Mouse (Mus musculus) spleen, adult 2 months (tissue): ENCODE data around the gene Mmp14. TPM values are rescaled to one million over a fixed set of nuclear protein-coding genes. Genes with fewer than 3 reads are reported as not detected.

Source experiments
- DNase-seq, 2 experiments: peaks; one replicate each; pipeline versions ENCODE4 v3.0.0 to v3.0.0-alpha.2; 2012 to 2021; ENCODE audit warnings: low spot score in 2 of 2, low read depth in 1 of 2
- H3K27ac ChIP-seq: fragments of 200-500 bp; 2 replicates; pipeline ENCODE4 v1.5.1; 2012; ENCODE audit warnings: low read length, inconsistent platforms; ENCODE audit not compliant: insufficient read depth
- H3K27me3 ChIP-seq: fragments of 200-500 bp; 2 replicates; pipeline ENCODE4 v1.6.1; 2012; ENCODE audit warnings: mild to moderate bottlenecking, moderate library complexity, low read length, inconsistent platforms; ENCODE audit not compliant: control insufficient read depth, insufficient read depth
- H3K36me3 ChIP-seq: fragments of 200-500 bp; 2 replicates; pipeline ENCODE4 v1.6.1; 2012; ENCODE audit warnings: mild to moderate bottlenecking, low read length, inconsistent platforms; ENCODE audit not compliant: control insufficient read depth, insufficient read depth
- H3K4me1 ChIP-seq: fragments of 200-500 bp; 2 replicates; pipeline ENCODE4 v1.6.1; 2011; ENCODE audit warnings: inconsistent platforms; ENCODE audit not compliant: control insufficient read depth, insufficient read depth, insufficient read length
- H3K4me3 ChIP-seq: fragments of 200-500 bp; 2 replicates; pipeline ENCODE4 v1.5.1; 2011; ENCODE audit warnings: mild to moderate bottlenecking, inconsistent platforms; ENCODE audit not compliant: insufficient read depth, insufficient read length; ENCODE audit errors: extremely low read depth
- CTCF ChIP-seq: fragments of 200-500 bp; IDR thresholded peaks from 2 replicates; pipeline ENCODE4 v1.5.1; 2011; ENCODE audit warnings: mild to moderate bottlenecking, inconsistent platforms; ENCODE audit not compliant: insufficient read depth, insufficient read length, insufficient replicate concordance; ENCODE audit errors: extremely low read depth
- POLR2A ChIP-seq: fragments of 200-500 bp; IDR thresholded peaks from 2 replicates; pipeline ENCODE4 v1.6.1; 2011; ENCODE audit warnings: low read depth, low read length, inconsistent platforms
- WGBS: fragments of 180-500 bp; shearing (Covaris S2); methylation state at CpG from one replicate; pipeline ENCODE4 v1.1.7; 2018; 5-methylcytosine and 5-hydroxymethylcytosine counted together
- polyA plus RNA-seq: library from polyadenylated mRNA; depleted of rRNA; stranded (reverse); fragments of >200 nt; gene quantifications from 2 replicates; pipeline ENCODE4 v1.2.3, GENCODE M21; 2012

Mmp14 gene
- polyA plus RNA-seq, 1 experiment: 42.0 TPM

- 60% methylated on average over 5 of the region's 5 CpGs for WGBS
- TF ChIP-seq CTCF: peak; percentile 26; the same call in 1 of the 2 replicates
- no peak for TF ChIP-seq POLR2A
- H3K4me1 ChIP-seq: peaks cover 4% of the 10 kb centered on the region
- no peaks in the 10 kb centered on the region for H3K27me3 ChIP-seq
- no peak overlapping the region for H3K4me3 ChIP-seq
- no peak overlapping the region for H3K27ac ChIP-seq
- no peaks in the 10 kb centered on the region for H3K36me3 ChIP-seq
- DNase-seq: no peak
Measured at GRCm38 (mm10) chr14:54423406-54423805, 8.0 kb upstream of the Mmp14 start.

- no peak for DNase-seq
- H3K4me1 ChIP-seq: peaks cover 4% of the 10 kb centered on the region
- H3K4me3 ChIP-seq: no peak overlapping the region
- no peak overlapping the region for H3K27ac ChIP-seq
- no peaks in the 10 kb centered on the region for H3K27me3 ChIP-seq
- 11% methylated on average over 1 of the region's 1 CpGs for WGBS
- no peaks in the 10 kb centered on the region for H3K36me3 ChIP-seq
- TF ChIP-seq POLR2A (no peak), CTCF (no peak)
Measured at GRCm38 (mm10) chr14:54424634-54425033, 6.8 kb upstream of the Mmp14 start.

GRCm38 (mm10) chr14:54425540-54425939, 5.9 kb upstream of the Mmp14 start:
- no peak for DNase-seq
- Histone ChIP-seq H3K4me3 (no peak overlapping the region), H3K27ac (no peak overlapping the region), H3K36me3 (no peaks in the 10 kb centered on the region), H3K27me3 (no peaks in the 10 kb centered on the region), H3K4me1 (peaks cover 4% of the 10 kb centered on the region)
- TF ChIP-seq CTCF: no peak
- no peak for TF ChIP-seq POLR2A
- 59% methylated on average over 1 of the region's 1 CpGs for WGBS

GRCm38 (mm10) chr14:54426003-54426688, 5.3 kb upstream of the Mmp14 start:
- TF ChIP-seq CTCF: no peak
- TF ChIP-seq POLR2A: no peak
- Histone ChIP-seq H3K27me3 (no peaks in the 10 kb centered on the region), H3K27ac (peak overlapping the region; percentile 79), H3K4me1 (peaks cover 4% of the 10 kb centered on the region), H3K4me3 (peak overlapping the region; percentile 61), H3K36me3 (no peaks in the 10 kb centered on the region)
- DNase-seq: no peak
- 25% methylated on average over 14 of the region's 14 CpGs for WGBS

- peak; percentile 50 to 79 for DNase-seq
- Histone ChIP-seq H3K4me3 (peak within 1 kb of the TSS; percentile 61), H3K27me3 (peaks cover 3% of the 10 kb centered on the region; the same call in 1 of the 2 replicates), H3K27ac (peak within 1 kb of the TSS; percentile 79), H3K36me3 (no peaks in the 10 kb centered on the region), H3K4me1 (peaks cover 4% of the 10 kb centered on the region)
- 2% methylated on average over 48 of the region's 48 CpGs for WGBS
- TF ChIP-seq CTCF (no peak), POLR2A (peak; percentile 41; the same call in 1 of the 2 replicates)
Measured at GRCm38 (mm10) chr14:54426689-54427398, 4.6 kb upstream of the Mmp14 start, which contains the start of gene Mrpl52. TSS of gene Mrpl52 (plus strand) at chr14:54426909.

- H3K4me3 ChIP-seq: no peak overlapping the region
- WGBS: 89% methylated on average over 7 of the region's 7 CpGs
- H3K27me3 ChIP-seq: peaks cover 8% of the 10 kb centered on the region; the same call in 1 of the 2 replicates
- H3K4me1 ChIP-seq: peaks cover 8% of the 10 kb centered on the region
- no peaks in the 10 kb centered on the region for H3K36me3 ChIP-seq
- H3K27ac ChIP-seq: no peak overlapping the region
- TF ChIP-seq CTCF (no peak), POLR2A (no peak)
- DNase-seq: no peak
Measured at GRCm38 (mm10) chr14:54427696-54428095, 3.7 kb upstream of the Mmp14 start.
